Mouse (Mus musculus) intestine, embryonic 16.5 days (tissue): ENCODE data around the gene Prr7. TPM values are rescaled to one million over a fixed set of nuclear protein-coding genes. Genes with fewer than 3 reads are reported as not detected.
A peak's percentile ranks its signal among the peaks of the same experiment; 100 is the strongest.

Experiments used
- ATAC-seq: fragments of 200-750 bp; cut with Nextera tagmentation; 2 replicates; pipeline ENCODE4 v1.8.0; 2017; ENCODE audit warnings: moderate TSS enrichment, moderate library complexity
- H3K27ac ChIP-seq: fragments of 300-500 bp; sonication (generic); 2 replicates; pipeline ENCODE4 v1.5.1; 2014; ENCODE audit warnings: mild to moderate bottlenecking, low read length
- H3K27me3 ChIP-seq: fragments of 300-500 bp; sonication (generic); replicated peaks from 2 replicates; pipeline ENCODE4 v1.6.1; 2014; ENCODE audit warnings: low read length, control low read depth, mixed read lengths; ENCODE audit not compliant: control insufficient read depth, insufficient read depth
- H3K36me3 ChIP-seq: fragments of 300-500 bp; sonication (generic); 2 replicates; pipeline ENCODE4 v1.6.1; 2014; ENCODE audit warnings: low read length, control low read depth; ENCODE audit not compliant: control insufficient read depth, insufficient read depth
- H3K4me1 ChIP-seq: fragments of 300-500 bp; sonication (generic); 2 replicates; pipeline ENCODE4 v1.6.1; 2014; ENCODE audit warnings: low read length, control low read depth, mixed read lengths; ENCODE audit not compliant: control insufficient read depth, insufficient read depth
- H3K4me2 ChIP-seq: fragments of 300-500 bp; sonication (generic); 2 replicates; pipeline ENCODE4 v1.6.1; 2014; ENCODE audit warnings: low read depth, low read length, control low read depth
- H3K4me3 ChIP-seq: fragments of 300-500 bp; sonication (generic); 2 replicates; pipeline ENCODE4 v1.5.1; 2014; ENCODE audit warnings: mild to moderate bottlenecking, low read length
- H3K9ac ChIP-seq: fragments of 300-500 bp; sonication (generic); 2 replicates; pipeline ENCODE4 v1.6.1; 2014; ENCODE audit warnings: low read depth, low read length
- H3K9me3 ChIP-seq: fragments of 300-500 bp; sonication (generic); 2 replicates; pipeline ENCODE4 v1.6.1; 2016; ENCODE audit warnings: low read length, control low read depth; ENCODE audit not compliant: control insufficient read depth
- WGBS: fragments of 180-500 bp; shearing (Covaris S2); extraction: QIAGEN DNeasy Blood & Tissue Kit; methylation state at CpG from one replicate; pipeline ENCODE4 v1.1.7; 2014; 5-methylcytosine and 5-hydroxymethylcytosine counted together
- polyA plus RNA-seq: library from polyadenylated mRNA; unstranded; fragments of >200 nt; fragmentation: Nextera tagmentation; extraction: Ambion mirVana; gene quantifications from 2 replicates; pipeline ENCODE4 v1.2.1, GENCODE M21; 2015

Gene Prr7
- polyA plus RNA-seq, 1 experiment from 2014 or later = 0.18 TPM

DNA sequence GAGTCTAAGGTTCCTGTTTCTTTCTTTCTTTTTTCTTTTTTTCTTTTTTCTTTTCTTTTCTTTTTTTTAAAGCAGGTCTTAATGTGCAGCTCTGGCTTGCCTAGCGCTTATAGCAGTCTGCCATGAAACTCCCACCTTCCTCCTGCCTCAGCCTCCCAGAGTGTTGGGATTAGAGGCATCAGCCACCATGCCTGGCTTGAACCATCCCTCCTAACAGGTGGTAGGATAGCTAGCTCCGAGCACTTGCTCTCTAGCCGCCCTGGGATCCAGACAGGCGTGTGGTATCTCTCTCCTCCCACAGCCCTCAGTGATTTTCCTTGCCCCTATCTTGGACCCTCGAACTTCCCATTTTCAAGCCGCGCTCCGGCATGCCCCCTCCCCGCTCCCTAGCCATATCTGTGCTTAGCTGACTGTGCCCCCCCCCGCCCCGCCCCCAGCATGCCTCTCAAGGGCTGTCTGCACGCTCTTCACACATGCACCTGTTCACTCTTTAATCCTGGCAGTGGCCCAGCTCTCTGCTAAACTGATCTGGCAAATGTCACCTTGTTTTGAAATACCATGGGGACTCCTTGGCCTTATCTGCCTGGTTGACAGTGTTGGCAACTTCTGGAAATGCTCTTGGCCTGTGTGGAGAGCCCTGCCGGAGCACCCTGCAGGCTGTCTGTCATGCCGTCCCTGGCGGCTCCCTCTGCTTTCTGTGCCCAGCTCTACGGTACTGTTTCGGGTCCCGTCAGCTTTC, 31.0 kb downstream of the Prr7 start:
- Histone ChIP-seq H3K9me3 (no peaks in the 10 kb centered on the region), H3K36me3 (peaks cover 4% of the 10 kb centered on the region; the same call in 1 of the 2 replicates), H3K27me3 (no peaks in the 10 kb centered on the region), H3K4me1 (peaks cover 10% of the 10 kb centered on the region; the same call in 1 of the 2 replicates), H3K4me2 (no peak overlapping the region), H3K27ac (no peak overlapping the region), H3K4me3 (no peak overlapping the region), H3K9ac (no peak overlapping the region)
- WGBS = 26% methylated on average over 18 of the region's 18 CpGs
- ATAC-seq = peak; percentile 31; the same call in 1 of the 2 replicates

DNA sequence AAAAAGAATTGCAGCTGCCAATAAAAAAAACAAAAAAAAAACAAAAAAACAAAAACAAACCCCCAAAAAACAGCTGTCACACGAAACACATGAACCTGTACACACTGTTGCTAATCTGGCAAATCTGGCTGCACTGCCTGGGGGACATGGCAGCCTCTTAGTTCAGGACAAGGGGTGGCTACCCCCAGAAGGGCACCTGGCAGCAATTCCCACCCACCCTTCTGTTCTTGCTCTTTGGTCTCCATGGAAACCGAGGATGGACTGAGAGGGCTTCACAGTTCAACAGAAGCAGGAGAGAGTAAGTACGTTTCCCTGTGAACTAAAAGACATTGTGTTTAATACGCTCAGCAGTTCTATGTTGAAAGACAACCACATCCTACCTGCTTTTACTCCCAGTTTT, 31.6 kb downstream of the Prr7 start:
- 37% methylated on average over 4 of the region's 4 CpGs for WGBS
- Histone ChIP-seq H3K9ac (no peak overlapping the region), H3K27me3 (no peaks in the 10 kb centered on the region), H3K4me3 (no peak overlapping the region), H3K4me1 (peaks cover 10% of the 10 kb centered on the region; the same call in 1 of the 2 replicates), H3K27ac (no peak overlapping the region), H3K9me3 (no peaks in the 10 kb centered on the region), H3K36me3 (peaks cover 4% of the 10 kb centered on the region; the same call in 1 of the 2 replicates), H3K4me2 (no peak overlapping the region)
- ATAC-seq = no peak

GRCm38 (mm10) chr13:55496661-55497060, 32.6 kb downstream of the Prr7 start:
- ATAC-seq = no peak
- peaks cover 4% of the 10 kb centered on the region; the same call in 1 of the 2 replicates for H3K36me3 ChIP-seq
- no peak overlapping the region for H3K9ac ChIP-seq
- 80% methylated on average over 6 of the region's 6 CpGs for WGBS
- no peak overlapping the region for H3K27ac ChIP-seq
- no peak overlapping the region for H3K4me3 ChIP-seq
- no peaks in the 10 kb centered on the region for H3K9me3 ChIP-seq
- no peak overlapping the region for H3K4me2 ChIP-seq
- H3K4me1 ChIP-seq = peaks cover 10% of the 10 kb centered on the region; the same call in 1 of the 2 replicates
- H3K27me3 ChIP-seq = no peaks in the 10 kb centered on the region

- Histone ChIP-seq H3K9ac (no peak overlapping the region), H3K27me3 (no peaks in the 10 kb centered on the region), H3K36me3 (peaks cover 14% of the 10 kb centered on the region), H3K27ac (no peak overlapping the region), H3K4me1 (peaks cover 10% of the 10 kb centered on the region; the same call in 1 of the 2 replicates), H3K4me3 (no peak overlapping the region), H3K9me3 (no peaks in the 10 kb centered on the region), H3K4me2 (no peak overlapping the region)
- no peak for ATAC-seq
- WGBS = 61% methylated on average over 11 of the region's 11 CpGs
Observed at GRCm38 (mm10) chr13:55498906-55499305, 34.8 kb downstream of the Prr7 start.

- H3K27me3 ChIP-seq = no peaks in the 10 kb centered on the region
- no peak overlapping the region for H3K27ac ChIP-seq
- H3K36me3 ChIP-seq = peaks cover 23% of the 10 kb centered on the region
- no peak overlapping the region for H3K4me2 ChIP-seq
- peaks cover 10% of the 10 kb centered on the region; the same call in 1 of the 2 replicates for H3K4me1 ChIP-seq
- H3K9me3 ChIP-seq = no peaks in the 10 kb centered on the region
- no peak overlapping the region for H3K4me3 ChIP-seq
- ATAC-seq = no peak
- H3K9ac ChIP-seq = no peak overlapping the region
- WGBS = 66% methylated on average over 10 of the region's 10 CpGs
Observed at GRCm38 (mm10) chr13:55500575-55500974, 36.5 kb downstream of the Prr7 start.

GRCm38 (mm10) chr13:55502405-55502804, 38.3 kb downstream of the Prr7 start:
- H3K9me3 ChIP-seq = no peaks in the 10 kb centered on the region
- H3K4me2 ChIP-seq = no peak overlapping the region
- no peaks in the 10 kb centered on the region for H3K4me1 ChIP-seq
- H3K4me3 ChIP-seq = no peak overlapping the region
- no peak for ATAC-seq
- WGBS = 87% methylated on average over 8 of the region's 8 CpGs
- H3K27ac ChIP-seq = no peak overlapping the region
- H3K36me3 ChIP-seq = peaks cover 34% of the 10 kb centered on the region
- no peaks in the 10 kb centered on the region for H3K27me3 ChIP-seq
- no peak overlapping the region for H3K9ac ChIP-seq

- ATAC-seq = no peak
- Histone ChIP-seq H3K27ac (no peak overlapping the region), H3K4me3 (no peak overlapping the region), H3K36me3 (peaks cover 41% of the 10 kb centered on the region), H3K9ac (no peak overlapping the region), H3K4me1 (0 out of 2 replicates have a peak, but pooled peaks cover 2% of the 10 kb centered on the region), H3K27me3 (no peaks in the 10 kb centered on the region), H3K4me2 (no peak overlapping the region), H3K9me3 (no peaks in the 10 kb centered on the region)
- 84% methylated on average over 5 of the region's 5 CpGs for WGBS
Observed at GRCm38 (mm10) chr13:55504390-55504789, 40.3 kb downstream of the Prr7 start.

- no peaks in the 10 kb centered on the region for H3K9me3 ChIP-seq
- H3K36me3 ChIP-seq = peaks cover 41% of the 10 kb centered on the region
- no peak overlapping the region for H3K27ac ChIP-seq
- H3K27me3 ChIP-seq = no peaks in the 10 kb centered on the region
- no peak overlapping the region for H3K4me3 ChIP-seq
- WGBS = 92% methylated on average over 9 of the region's 9 CpGs
- ATAC-seq = no peak
- no peak overlapping the region for H3K9ac ChIP-seq
- no peak overlapping the region for H3K4me2 ChIP-seq
- H3K4me1 ChIP-seq = peaks cover 11% of the 10 kb centered on the region
Observed at GRCm38 (mm10) chr13:55505810-55506209, 41.7 kb downstream of the Prr7 start.

DNA sequence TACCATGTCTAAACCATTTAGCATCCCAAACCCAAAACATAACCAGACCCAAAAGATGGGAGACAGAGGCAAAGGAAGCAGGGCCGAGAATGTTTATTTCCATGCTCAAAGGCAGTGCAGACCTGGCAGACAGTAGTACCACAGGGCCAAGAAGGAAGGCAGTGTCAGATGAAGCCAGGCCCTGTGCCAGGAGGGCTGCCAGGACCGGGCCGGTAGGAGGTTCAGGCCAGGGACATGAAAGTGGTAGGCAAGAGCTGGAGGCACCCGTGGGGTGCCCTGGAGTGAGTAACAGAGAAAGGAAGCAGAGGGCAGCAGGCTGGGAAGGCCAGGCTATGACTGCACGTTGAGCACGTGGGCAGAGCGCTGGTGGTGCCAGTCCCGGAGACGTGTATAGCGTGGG, 42.6 kb downstream of the Prr7 start:
- H3K27me3 ChIP-seq = no peaks in the 10 kb centered on the region
- 86% methylated on average over 10 of the region's 10 CpGs for WGBS
- peaks cover 41% of the 10 kb centered on the region for H3K36me3 ChIP-seq
- no peaks in the 10 kb centered on the region for H3K9me3 ChIP-seq
- no peak overlapping the region for H3K4me3 ChIP-seq
- H3K4me2 ChIP-seq = no peak overlapping the region
- peaks cover 20% of the 10 kb centered on the region for H3K4me1 ChIP-seq
- no peak overlapping the region for H3K27ac ChIP-seq
- no peak for ATAC-seq
- no peak overlapping the region; the same call in 1 of the 2 replicates for H3K9ac ChIP-seq
